Mouse (Mus musculus) midbrain, embryonic 11.5 days (tissue): ENCODE results near the gene Lyve1. TPM values are rescaled to one million over a fixed set of nuclear protein-coding genes. Genes with fewer than 3 reads are reported as not detected.

Experiments
- ATAC-seq: fragments of 200-750 bp; cut with Nextera tagmentation; 2 replicates; pipeline ENCODE4 v1.8.0; 2017; ENCODE audit warnings: moderate TSS enrichment, moderate library complexity; ENCODE audit not compliant: low FRiP score
- DNase-seq: peaks from one replicate; pipeline ENCODE4 v3.0.0; 2015; ENCODE audit warnings: low spot score; ENCODE audit errors: missing footprints
- H3K27ac ChIP-seq: fragments of 300-500 bp; sonication (generic); 2 replicates; pipeline ENCODE4 v1.5.1; 2014; ENCODE audit warnings: low read depth, low read length
- H3K27me3 ChIP-seq: fragments of 300-500 bp; sonication (generic); 2 replicates; pipeline ENCODE4 v1.6.1; 2014; ENCODE audit warnings: mild to moderate bottlenecking, low read length, moderate library complexity, mixed read lengths; ENCODE audit not compliant: control insufficient read depth, insufficient read depth
- H3K36me3 ChIP-seq: fragments of 300-500 bp; sonication (generic); 2 replicates; pipeline ENCODE4 v1.6.1; 2014; ENCODE audit warnings: mild to moderate bottlenecking, low read length, moderate library complexity, mixed read lengths; ENCODE audit not compliant: control insufficient read depth, insufficient read depth
- H3K4me1 ChIP-seq: fragments of 300-500 bp; sonication (generic); 2 replicates; pipeline ENCODE4 v1.6.1; 2014; ENCODE audit warnings: low read length; ENCODE audit not compliant: control insufficient read depth, insufficient read depth
- H3K4me2 ChIP-seq: fragments of 300-500 bp; sonication (generic); 2 replicates; pipeline ENCODE4 v1.6.1; 2014; ENCODE audit warnings: mild to moderate bottlenecking, moderate library complexity
- H3K4me3 ChIP-seq: fragments of 300-500 bp; sonication (generic); 2 replicates; pipeline ENCODE4 v1.5.1; 2014; ENCODE audit warnings: low read depth, low read length
- H3K9ac ChIP-seq: fragments of 300-500 bp; sonication (generic); 2 replicates; pipeline ENCODE4 v1.6.1; 2014; ENCODE audit warnings: low read length
- H3K9me3 ChIP-seq: fragments of 300-500 bp; sonication (generic); 2 replicates; pipeline ENCODE4 v1.6.1; 2016; ENCODE audit warnings: low read length; ENCODE audit not compliant: control insufficient read depth
- WGBS: fragments of 180-500 bp; shearing (Covaris S2); extraction: QIAGEN DNeasy Blood & Tissue Kit; methylation state at CpG from one replicate; pipeline ENCODE4 v1.1.7; 2014; 5-methylcytosine and 5-hydroxymethylcytosine counted together
- polyA plus RNA-seq: library from polyadenylated mRNA; unstranded; fragments of >200 nt; fragmentation: Nextera tagmentation; extraction: Ambion mirVana; gene quantifications from 2 replicates; pipeline ENCODE4 v1.2.1, GENCODE M21; 2014

The Lyve1 gene
- polyA plus RNA-seq, 1 experiment from 2014 or later: 4.5 TPM

DNA sequence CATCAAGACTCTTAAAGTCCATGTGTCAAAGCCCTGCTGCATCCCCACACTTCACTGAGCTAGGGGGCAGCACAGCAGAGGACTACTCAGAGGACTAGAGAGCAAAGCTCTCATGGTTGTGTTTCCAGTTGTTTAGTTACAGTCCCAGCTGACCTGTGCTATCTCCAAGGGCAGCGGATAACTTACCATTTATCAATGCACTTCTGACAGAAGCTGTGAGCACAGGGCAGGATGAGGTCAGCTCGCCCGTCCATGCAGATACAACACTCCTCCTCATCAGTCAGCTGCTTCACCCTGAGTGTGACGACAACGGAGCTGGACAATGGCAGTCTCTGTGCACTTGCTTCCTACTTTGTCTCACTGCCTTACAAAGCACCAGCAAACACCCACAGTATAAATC is 42.0 kb downstream of the Lyve1 start:
- peaks cover 2% of the 10 kb centered on the region; the same call in 1 of the 2 replicates for H3K36me3 ChIP-seq
- H3K4me1 ChIP-seq: no peaks in the 10 kb centered on the region
- no peak overlapping the region for H3K27ac ChIP-seq
- no peak overlapping the region for H3K4me2 ChIP-seq
- H3K27me3 ChIP-seq: no peaks in the 10 kb centered on the region
- H3K4me3 ChIP-seq: no peak overlapping the region
- H3K9ac ChIP-seq: no peak overlapping the region
- WGBS: 64% methylated on average over 5 of the region's 5 CpGs
- no peak for ATAC-seq
- no peaks in the 10 kb centered on the region for H3K9me3 ChIP-seq
- DNase-seq: no peak

DNA sequence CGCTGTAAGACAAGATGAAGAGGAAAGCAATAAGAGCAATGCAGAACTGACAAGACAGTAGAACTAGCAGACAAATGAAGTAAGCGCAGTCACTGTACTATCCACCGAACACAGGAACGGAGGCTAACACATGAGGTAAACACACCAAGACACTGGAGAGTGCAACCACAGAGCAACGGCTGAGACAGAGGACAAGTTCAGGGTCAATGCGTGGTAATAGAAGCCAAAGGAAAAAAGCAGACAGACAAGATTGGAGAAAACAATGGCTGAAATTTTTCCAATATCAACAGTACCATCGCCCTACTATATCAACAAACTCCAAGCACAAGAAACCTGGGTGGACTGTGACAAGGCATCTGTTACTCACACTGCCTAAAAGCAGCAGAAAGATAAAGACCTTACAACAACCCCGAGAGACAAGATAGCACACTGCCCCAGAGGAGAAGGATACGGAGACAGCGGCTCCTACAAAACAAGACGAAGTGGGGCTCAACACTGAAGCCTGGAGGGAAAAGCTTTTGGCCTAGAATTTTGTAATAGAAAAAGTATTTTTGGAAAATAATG is 44.2 kb downstream of the Lyve1 start:
- H3K4me2 ChIP-seq: no peak overlapping the region
- H3K9me3 ChIP-seq: no peaks in the 10 kb centered on the region
- ATAC-seq (no peak), DNase-seq (no peak)
- no peak overlapping the region for H3K27ac ChIP-seq
- no peak overlapping the region for H3K4me3 ChIP-seq
- H3K4me1 ChIP-seq: no peaks in the 10 kb centered on the region
- no peaks in the 10 kb centered on the region; the same call in 1 of the 2 replicates for H3K36me3 ChIP-seq
- H3K9ac ChIP-seq: no peak overlapping the region
- 90% methylated on average over 11 of the region's 11 CpGs for WGBS
- H3K27me3 ChIP-seq: no peaks in the 10 kb centered on the region

DNA sequence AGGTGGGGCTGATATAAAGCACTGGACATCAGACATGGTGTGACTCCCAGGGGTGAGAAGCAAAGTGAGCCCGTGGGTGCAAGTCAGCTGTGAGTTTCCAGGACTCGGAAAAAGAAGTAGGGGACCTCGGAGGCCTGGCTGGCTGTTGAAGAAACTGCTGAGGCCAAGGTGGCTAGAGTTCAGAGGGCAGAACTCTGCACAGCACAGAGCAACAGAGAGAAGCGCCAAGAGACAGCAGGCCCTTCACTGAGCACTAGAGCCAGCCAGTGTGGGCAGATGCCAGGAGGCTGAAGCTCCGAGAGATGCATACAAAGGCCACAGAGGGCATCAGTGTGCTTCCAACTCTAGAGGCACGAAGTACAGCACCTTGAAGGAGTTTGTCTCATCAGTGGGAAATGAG is 44.8 kb downstream of the Lyve1 start:
- Histone ChIP-seq H3K9ac (no peak overlapping the region), H3K4me1 (no peaks in the 10 kb centered on the region), H3K4me2 (no peak overlapping the region), H3K4me3 (no peak overlapping the region), H3K27me3 (no peaks in the 10 kb centered on the region), H3K36me3 (no peaks in the 10 kb centered on the region; the same call in 1 of the 2 replicates), H3K27ac (no peak overlapping the region), H3K9me3 (no peaks in the 10 kb centered on the region)
- ATAC-seq (no peak), DNase-seq (no peak)
- WGBS: 89% methylated on average over 6 of the region's 6 CpGs

DNA sequence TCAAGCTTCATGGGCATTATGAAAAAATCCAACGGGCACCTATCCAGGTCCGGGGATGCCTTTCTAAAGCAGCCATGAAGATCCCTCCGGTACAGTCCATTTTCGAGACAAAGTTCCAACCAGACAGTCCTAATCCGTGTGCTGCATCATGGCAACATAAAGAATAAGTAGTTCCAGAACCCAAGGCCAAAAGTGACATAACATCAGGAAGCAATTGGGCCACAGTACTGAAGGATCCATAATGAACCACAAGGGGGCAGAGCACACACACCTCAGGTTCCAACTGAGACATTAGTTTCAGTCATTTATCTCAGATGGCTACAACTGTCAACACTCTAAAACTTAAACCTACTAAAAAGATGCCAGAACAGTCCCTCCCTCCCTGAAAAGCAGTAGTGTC is 47.0 kb downstream of the Lyve1 start:
- Histone ChIP-seq H3K9ac (no peak overlapping the region), H3K4me1 (no peaks in the 10 kb centered on the region), H3K27me3 (no peaks in the 10 kb centered on the region), H3K27ac (no peak overlapping the region), H3K36me3 (no peaks in the 10 kb centered on the region), H3K4me3 (no peak overlapping the region), H3K4me2 (no peak overlapping the region), H3K9me3 (no peaks in the 10 kb centered on the region)
- ATAC-seq (peak; percentile 40; the same call in 1 of the 2 replicates), DNase-seq (peak; percentile 92)
- WGBS: 74% methylated on average over 5 of the region's 5 CpGs

DNA sequence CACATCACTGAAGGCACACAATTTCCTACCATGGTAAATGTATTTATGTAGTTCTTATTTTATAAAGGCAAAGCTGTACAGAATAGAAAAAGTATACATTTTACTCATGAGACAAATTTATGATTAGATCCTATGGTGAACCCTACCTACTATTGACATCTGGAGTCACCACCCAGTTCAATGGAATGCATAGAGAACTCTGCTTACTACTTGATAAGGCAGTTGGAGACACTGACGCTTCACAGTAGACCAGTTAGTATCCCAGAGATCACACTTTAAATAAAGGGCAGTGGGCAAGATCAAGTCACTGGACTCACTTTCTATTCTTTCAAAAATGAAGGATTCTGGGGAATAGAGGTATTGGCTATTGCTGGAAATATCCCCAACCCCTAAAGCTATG is 49.1 kb downstream of the Lyve1 start:
- no peak overlapping the region for H3K4me2 ChIP-seq
- H3K27ac ChIP-seq: no peak overlapping the region
- WGBS: 89% methylated on average over 1 of the region's 1 CpGs
- no peaks in the 10 kb centered on the region for H3K27me3 ChIP-seq
- no peak for ATAC-seq
- no peak overlapping the region for H3K4me3 ChIP-seq
- no peaks in the 10 kb centered on the region for H3K4me1 ChIP-seq
- H3K9ac ChIP-seq: no peak overlapping the region
- H3K9me3 ChIP-seq: no peaks in the 10 kb centered on the region
- no peaks in the 10 kb centered on the region for H3K36me3 ChIP-seq
- no peak for DNase-seq

DNA sequence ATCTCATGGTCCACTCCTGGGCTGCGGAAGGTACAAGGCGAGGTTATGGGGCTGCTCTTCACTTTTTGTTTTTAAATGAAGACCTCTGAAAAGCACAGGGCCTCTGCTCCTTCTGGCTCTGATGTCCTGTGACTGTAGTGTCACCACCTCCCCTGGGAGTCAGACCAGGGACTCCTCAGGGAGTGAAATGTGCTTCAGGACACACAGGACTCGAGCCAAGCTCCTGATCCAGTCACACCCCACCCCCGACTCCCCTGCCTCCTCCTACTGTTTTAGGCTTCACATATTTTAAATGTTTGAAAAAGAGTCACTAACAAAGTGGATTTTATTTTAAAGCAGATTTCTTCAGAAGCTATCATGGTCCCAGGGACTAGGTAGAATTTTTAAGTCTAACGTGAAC is 51.5 kb downstream of the Lyve1 start:
- ATAC-seq (no peak), DNase-seq (no peak)
- H3K4me2 ChIP-seq: no peak overlapping the region
- H3K9me3 ChIP-seq: no peaks in the 10 kb centered on the region
- no peaks in the 10 kb centered on the region for H3K36me3 ChIP-seq
- H3K9ac ChIP-seq: no peak overlapping the region
- H3K27me3 ChIP-seq: no peaks in the 10 kb centered on the region
- H3K4me1 ChIP-seq: no peaks in the 10 kb centered on the region
- WGBS: 87% methylated on average over 5 of the region's 5 CpGs
- no peak overlapping the region for H3K4me3 ChIP-seq
- no peak overlapping the region for H3K27ac ChIP-seq

DNA sequence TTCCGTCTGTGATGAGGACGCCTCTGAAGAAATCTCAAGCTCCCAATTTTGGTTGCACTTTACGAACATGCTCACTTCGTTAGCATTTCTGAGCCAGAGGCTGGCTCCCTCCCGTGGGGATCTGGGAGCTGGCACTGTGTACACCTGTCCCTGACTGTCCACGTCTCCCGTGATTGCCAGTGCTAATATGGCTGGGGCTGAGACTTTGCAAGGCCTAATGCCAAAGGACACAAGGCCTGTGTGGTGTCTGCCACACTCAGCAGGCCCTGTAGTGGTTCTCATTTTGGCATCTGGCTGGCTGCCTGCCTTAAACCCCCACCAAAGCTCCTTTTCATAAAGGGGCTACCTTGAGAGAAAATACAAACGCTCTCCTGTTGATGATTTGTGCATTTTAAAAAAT is 52.0 kb downstream of the Lyve1 start:
- no peaks in the 10 kb centered on the region for H3K36me3 ChIP-seq
- H3K9me3 ChIP-seq: no peaks in the 10 kb centered on the region
- no peak overlapping the region for H3K27ac ChIP-seq
- H3K9ac ChIP-seq: no peak overlapping the region
- no peak for ATAC-seq
- 89% methylated on average over 8 of the region's 8 CpGs for WGBS
- no peaks in the 10 kb centered on the region for H3K4me1 ChIP-seq
- DNase-seq: no peak
- no peak overlapping the region for H3K4me3 ChIP-seq
- H3K27me3 ChIP-seq: no peaks in the 10 kb centered on the region
- no peak overlapping the region for H3K4me2 ChIP-seq

DNA sequence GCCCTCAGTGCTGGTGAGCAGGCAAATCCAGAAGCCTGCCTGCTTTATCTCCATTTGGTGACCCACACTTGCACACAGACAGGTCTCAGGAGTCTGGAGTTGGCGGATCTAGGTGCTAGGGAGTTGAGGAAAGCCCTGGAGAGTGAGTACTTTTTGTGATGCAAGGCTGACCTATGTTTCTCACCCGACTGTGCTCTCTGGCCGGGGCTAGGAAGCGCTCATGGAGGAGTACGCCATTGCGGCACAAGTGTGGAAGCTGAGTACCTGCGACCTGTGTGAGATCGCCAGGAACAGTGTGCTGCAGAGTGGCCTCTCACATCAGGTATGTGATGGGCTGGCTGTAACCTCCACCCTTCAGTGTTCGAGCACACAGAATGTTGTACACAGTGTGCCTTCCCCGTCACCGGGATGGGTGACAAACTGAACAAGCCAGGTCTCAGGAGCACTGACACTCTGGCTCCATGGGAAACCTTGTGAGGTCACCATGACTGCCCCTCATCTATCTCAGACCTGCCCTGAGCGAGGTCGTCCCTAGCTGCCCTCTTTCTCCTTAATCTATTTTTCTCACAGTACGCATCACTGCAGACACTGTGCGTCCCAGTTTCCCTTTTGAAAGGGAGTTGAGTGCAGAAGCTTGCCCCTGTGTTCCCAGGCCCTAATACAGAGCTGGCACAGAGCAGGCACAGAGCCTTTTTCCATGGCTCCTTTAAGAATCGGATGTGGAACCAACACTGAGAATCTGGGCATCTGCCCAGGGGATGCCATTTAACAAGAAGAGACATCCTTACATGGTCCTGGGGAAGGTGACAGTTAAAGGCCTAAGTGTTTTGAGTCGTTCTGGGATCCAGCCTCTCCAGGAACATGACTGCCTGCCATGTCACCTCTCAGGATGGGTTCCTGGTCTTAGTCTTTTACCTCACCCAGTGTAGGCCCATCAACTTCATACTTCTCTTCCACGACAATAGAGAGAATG is 53.2 kb downstream of the Lyve1 start:
- Histone ChIP-seq H3K9me3 (no peaks in the 10 kb centered on the region), H3K4me1 (no peaks in the 10 kb centered on the region), H3K9ac (no peak overlapping the region), H3K27me3 (no peaks in the 10 kb centered on the region), H3K36me3 (no peaks in the 10 kb centered on the region), H3K27ac (no peak overlapping the region), H3K4me2 (no peak overlapping the region), H3K4me3 (no peak overlapping the region)
- ATAC-seq (no peak), DNase-seq (no peak)
- 86% methylated on average over 18 of the region's 18 CpGs for WGBS

DNA sequence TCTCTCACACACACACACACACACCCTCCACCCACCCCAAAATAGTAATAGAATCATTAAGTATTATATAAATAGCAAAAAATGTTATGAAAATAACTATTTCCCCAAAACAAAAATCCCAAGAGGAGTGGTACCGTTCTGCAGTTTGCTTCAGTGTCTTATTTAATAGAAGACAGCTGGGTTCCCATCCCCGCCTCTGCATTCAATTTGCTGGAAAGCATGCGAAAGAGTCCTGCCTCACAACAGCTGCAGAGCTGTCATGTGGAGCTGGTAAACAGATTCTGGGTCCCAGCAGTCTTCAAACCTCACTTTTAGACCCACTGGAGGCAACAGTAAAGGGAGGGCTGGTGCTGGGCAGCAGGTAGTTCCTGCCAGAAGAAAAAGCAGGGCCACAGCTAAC is 54.1 kb downstream of the Lyve1 start:
- ATAC-seq: no peak
- H3K27ac ChIP-seq: no peak overlapping the region
- no peak for DNase-seq

More for the DNA sequence above, 54.1 kb downstream of the Lyve1 start:
- Histone ChIP-seq H3K9ac (no peak overlapping the region), H3K27me3 (no peaks in the 10 kb centered on the region), H3K9me3 (no peaks in the 10 kb centered on the region), H3K4me2 (no peak overlapping the region), H3K36me3 (no peaks in the 10 kb centered on the region), H3K4me1 (no peaks in the 10 kb centered on the region), H3K4me3 (no peak overlapping the region)
- 64% methylated on average over 3 of the region's 3 CpGs for WGBS
